Mouse (Mus musculus) embryonic facial prominence, embryonic 12.5 days (tissue): ENCODE measurements at regions not wholly inside any gene's neighbourhood (a gene's known extent, or its start where the extent isn't known, plus 50 kb on each side); places are given as distances from the start of the nearest gene placed in this dataset.

Source experiments
- ATAC-seq: fragments of 200-750 bp; cut with Nextera tagmentation; 2 replicates; pipeline ENCODE4 v1.8.0; 2017; ENCODE audit not compliant: insufficient number of reproducible peaks, insufficient read depth, low FRiP score, low TSS enrichment
- H3K27ac ChIP-seq: fragments of 300-500 bp; sonication (generic); 2 replicates; pipeline ENCODE4 v1.5.1; 2016; ENCODE audit warnings: mild to moderate bottlenecking
- H3K27me3 ChIP-seq: fragments of 300-500 bp; sonication (generic); 2 replicates; pipeline ENCODE4 v1.6.1; 2016; ENCODE audit warnings: mild to moderate bottlenecking, moderate library complexity
- H3K36me3 ChIP-seq: fragments of 300-500 bp; sonication (generic); 2 replicates; pipeline ENCODE4 v1.6.1; 2016; ENCODE audit warnings: mild to moderate bottlenecking
- H3K4me1 ChIP-seq: fragments of 300-500 bp; sonication (generic); 2 replicates; pipeline ENCODE4 v1.6.1; 2016
- H3K4me2 ChIP-seq: fragments of 300-500 bp; sonication (generic); replicated peaks from 2 replicates; pipeline ENCODE4 v1.6.1; 2016; ENCODE audit warnings: mild to moderate bottlenecking, moderate library complexity
- H3K4me3 ChIP-seq: fragments of 300-500 bp; sonication (generic); 2 replicates; pipeline ENCODE4 v1.5.1; 2016; ENCODE audit warnings: mild to moderate bottlenecking
- H3K9ac ChIP-seq: fragments of 300-500 bp; sonication (generic); 2 replicates; pipeline ENCODE4 v1.6.1; 2016; ENCODE audit warnings: mild to moderate bottlenecking, moderate library complexity
- H3K9me3 ChIP-seq: fragments of 300-500 bp; sonication (generic); 2 replicates; pipeline ENCODE4 v1.6.1; 2016; ENCODE audit warnings: mild to moderate bottlenecking, moderate library complexity
- WGBS: fragments of 180-500 bp; shearing (Covaris S2); methylation state at CpG from one replicate; pipeline ENCODE4 v1.1.7; 2016; 5-methylcytosine and 5-hydroxymethylcytosine counted together

DNA sequence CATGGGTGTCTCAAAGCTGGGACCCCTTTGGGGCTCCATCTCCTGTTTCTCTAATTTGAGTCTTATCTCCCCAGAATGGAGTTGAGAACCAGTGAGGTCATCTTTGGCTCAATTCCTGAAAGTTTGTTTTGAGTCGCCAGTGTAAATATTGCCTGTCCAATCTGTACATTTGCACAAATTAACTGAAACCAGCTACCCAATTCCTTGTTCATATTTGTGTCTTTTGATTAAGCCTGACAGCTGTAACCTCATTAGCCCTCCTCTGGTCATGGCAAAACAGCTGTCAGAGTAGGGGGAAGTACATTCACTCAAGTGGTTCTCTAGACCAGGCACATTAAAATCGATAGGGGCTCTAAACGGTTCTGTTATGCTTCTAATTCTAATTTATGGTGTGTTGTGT lies 177.0 kb downstream of the Rps12 start:
- Histone ChIP-seq H3K27me3 (no peaks in the 10 kb centered on the region), H3K9ac (no peak overlapping the region), H3K4me3 (no peak overlapping the region), H3K9me3 (no peaks in the 10 kb centered on the region), H3K27ac (0 out of 2 replicates have a peak overlapping the region, but pooled peaks have one; percentile 1), H3K36me3 (no peaks in the 10 kb centered on the region), H3K4me2 (no peak overlapping the region), H3K4me1 (peaks cover 16% of the 10 kb centered on the region; the same call in 1 of the 2 replicates)
- 0 out of 2 replicates have a peak, but pooled peaks have one; percentile 35 for ATAC-seq
- WGBS = 48% methylated on average over 3 of the region's 3 CpGs

DNA sequence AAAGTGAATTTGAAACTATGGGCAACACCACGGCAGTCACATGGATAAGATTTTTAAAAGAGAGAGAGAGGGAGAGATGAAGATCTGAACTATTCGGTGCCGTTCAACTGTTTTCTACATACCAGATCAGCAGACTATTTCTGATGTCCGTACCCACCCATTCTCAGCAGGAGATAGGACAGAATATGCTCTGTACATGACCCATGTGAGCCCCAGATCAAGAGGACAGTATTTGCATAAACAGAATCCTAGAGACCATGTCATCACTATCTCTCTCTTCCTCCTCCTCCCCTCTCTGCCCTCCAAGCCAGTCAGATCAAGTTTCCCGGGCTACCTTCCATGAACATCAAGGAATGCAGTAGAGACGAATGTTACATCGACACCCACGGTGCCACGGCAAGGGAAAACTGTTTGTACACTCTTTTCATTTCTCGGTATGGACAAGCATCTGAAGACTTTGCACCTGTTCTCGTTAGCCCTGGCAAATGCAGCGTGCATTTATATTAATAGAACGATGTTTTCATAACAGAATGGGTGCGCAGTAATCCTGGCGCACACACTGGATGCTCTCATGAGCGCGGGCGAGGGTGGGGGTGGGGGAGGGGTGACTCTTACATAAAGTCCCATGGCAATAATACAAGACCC lies 177.7 kb downstream of the Rps12 start:
- ATAC-seq = no peak
- no peak overlapping the region for H3K9ac ChIP-seq
- H3K4me1 ChIP-seq = peaks cover 16% of the 10 kb centered on the region; the same call in 1 of the 2 replicates
- peak overlapping the region; percentile 18; the same call in 1 of the 2 replicates for H3K27ac ChIP-seq
- no peaks in the 10 kb centered on the region for H3K36me3 ChIP-seq
- no peak overlapping the region for H3K4me2 ChIP-seq
- no peak overlapping the region for H3K4me3 ChIP-seq
- no peaks in the 10 kb centered on the region for H3K27me3 ChIP-seq
- H3K9me3 ChIP-seq = no peaks in the 10 kb centered on the region
- WGBS = 76% methylated on average over 18 of the region's 18 CpGs

DNA sequence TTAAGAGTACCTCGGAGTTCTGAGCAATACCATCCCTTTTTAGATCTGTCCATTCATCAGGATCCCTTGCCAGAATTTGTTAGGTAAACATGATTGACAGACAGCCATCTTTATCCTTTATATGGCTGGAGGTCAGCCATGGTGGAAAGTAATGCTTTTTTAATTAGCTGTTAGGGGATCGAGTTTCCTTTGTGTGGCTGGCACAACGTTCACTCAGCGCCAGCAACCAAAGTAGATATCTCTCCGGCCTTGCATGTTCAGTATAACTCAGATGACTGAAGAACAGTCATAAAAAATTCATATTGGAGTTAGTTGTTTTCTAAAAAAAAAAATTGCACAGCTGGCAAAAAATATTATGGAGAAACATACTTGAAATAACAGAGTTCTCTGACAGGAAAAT lies 186.4 kb downstream of the Rps12 start:
- Histone ChIP-seq H3K27ac (no peak overlapping the region), H3K36me3 (no peaks in the 10 kb centered on the region), H3K4me1 (peaks cover 9% of the 10 kb centered on the region; the same call in 1 of the 2 replicates), H3K9me3 (no peaks in the 10 kb centered on the region), H3K27me3 (no peaks in the 10 kb centered on the region), H3K4me3 (no peak overlapping the region), H3K9ac (no peak overlapping the region), H3K4me2 (no peak overlapping the region)
- ATAC-seq = no peak
- WGBS = 14% methylated on average over 5 of the region's 5 CpGs

DNA sequence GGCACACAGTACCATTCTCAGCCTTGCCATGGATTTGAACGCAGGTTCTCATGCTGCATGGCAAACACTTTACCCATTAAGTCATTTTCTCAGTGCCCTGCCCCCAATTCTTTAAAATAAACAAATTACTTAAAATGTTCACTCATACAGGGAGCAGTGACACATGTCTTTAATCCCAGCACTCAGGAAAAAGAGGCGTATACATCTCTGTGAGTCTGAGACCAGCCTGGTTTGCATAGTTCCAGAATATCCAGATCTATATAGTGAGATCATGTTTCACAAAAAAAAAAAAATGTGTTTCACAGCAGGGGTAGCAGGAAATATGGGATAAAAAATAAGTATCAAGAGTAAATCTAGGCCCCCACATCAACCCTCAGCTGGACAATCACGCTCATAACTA lies 191.5 kb downstream of the Rps12 start:
- no peaks in the 10 kb centered on the region for H3K9me3 ChIP-seq
- no peak overlapping the region; the same call in 1 of the 2 replicates for H3K27ac ChIP-seq
- H3K4me2 ChIP-seq = no peak overlapping the region
- H3K4me3 ChIP-seq = no peak overlapping the region
- H3K4me1 ChIP-seq = peaks cover 8% of the 10 kb centered on the region
- no peak overlapping the region for H3K9ac ChIP-seq
- peak; percentile 60; the same call in 1 of the 2 replicates for ATAC-seq
- no peaks in the 10 kb centered on the region for H3K27me3 ChIP-seq
- WGBS = 43% methylated on average over 3 of the region's 3 CpGs
- H3K36me3 ChIP-seq = no peaks in the 10 kb centered on the region

DNA sequence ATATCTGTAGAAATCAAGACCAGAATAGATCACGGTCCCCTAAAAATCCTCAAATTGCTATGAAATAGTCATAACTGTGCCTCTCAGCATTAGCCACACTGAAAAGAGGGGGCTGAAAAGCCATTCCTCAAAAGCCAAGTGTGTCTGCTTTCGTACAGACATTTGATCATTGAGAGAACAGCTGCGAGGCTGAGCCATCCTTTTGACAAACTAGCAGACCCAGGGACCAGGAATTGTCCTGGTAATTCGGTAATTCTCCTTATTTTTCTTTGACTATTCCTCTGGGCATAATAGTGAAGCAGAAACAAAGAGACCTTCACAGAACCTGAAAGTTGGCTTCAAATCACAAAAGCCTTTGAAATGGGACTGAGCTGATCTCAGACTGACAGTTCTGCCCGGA lies 206.8 kb downstream of the Rps12 start:
- H3K9ac ChIP-seq = no peak overlapping the region
- H3K27me3 ChIP-seq = no peaks in the 10 kb centered on the region
- H3K4me1 ChIP-seq = peaks cover 6% of the 10 kb centered on the region; the same call in 1 of the 2 replicates
- H3K4me2 ChIP-seq = no peak overlapping the region
- 41% methylated on average over 5 of the region's 5 CpGs for WGBS
- H3K27ac ChIP-seq = no peak overlapping the region
- H3K36me3 ChIP-seq = no peaks in the 10 kb centered on the region
- no peak for ATAC-seq
- H3K9me3 ChIP-seq = no peaks in the 10 kb centered on the region
- H3K4me3 ChIP-seq = no peak overlapping the region

DNA sequence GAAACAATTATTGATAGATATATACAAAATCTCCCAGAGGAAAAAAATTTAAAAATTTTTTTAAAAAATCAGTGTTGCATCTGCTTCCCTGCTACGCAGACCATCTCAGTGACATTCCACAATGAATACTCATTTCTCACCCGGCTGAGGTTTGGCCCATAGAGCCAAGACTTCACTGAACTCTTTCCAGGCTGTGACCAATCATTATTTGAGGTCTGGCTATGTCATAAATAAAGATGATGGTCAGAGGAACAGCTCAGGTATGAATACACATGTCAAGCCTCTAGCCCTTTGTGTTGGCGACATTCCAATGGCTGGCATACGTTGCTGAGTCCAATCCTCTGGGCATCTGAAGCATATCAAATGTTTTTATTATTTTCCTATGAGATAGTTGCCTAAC lies 216.1 kb downstream of the Rps12 start:
- Histone ChIP-seq H3K27ac (no peak overlapping the region), H3K9ac (no peak overlapping the region), H3K27me3 (no peaks in the 10 kb centered on the region), H3K4me1 (no peaks in the 10 kb centered on the region), H3K36me3 (no peaks in the 10 kb centered on the region), H3K9me3 (no peaks in the 10 kb centered on the region), H3K4me3 (no peak overlapping the region), H3K4me2 (no peak overlapping the region)
- no peak for ATAC-seq
- WGBS = 88% methylated on average over 4 of the region's 4 CpGs

DNA sequence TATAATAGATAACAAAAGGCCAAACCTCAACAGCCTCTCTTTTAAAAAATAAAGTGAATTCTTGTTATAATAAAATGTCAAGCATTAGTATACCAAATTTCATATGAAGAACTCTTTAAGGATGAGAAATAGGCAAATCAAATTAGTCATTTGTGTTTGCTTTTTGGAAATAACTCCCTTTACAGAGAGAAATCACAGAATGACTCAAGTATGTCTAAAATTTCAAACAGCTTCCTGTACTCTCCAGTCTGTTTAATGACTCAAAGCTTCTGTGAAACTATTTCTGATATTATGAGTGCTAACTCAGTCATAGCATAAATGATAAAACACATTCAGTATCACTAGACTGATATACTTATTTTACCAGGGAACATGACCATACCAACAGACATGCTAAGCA lies 217.7 kb downstream of the Rps12 start:
- H3K9me3 ChIP-seq = no peaks in the 10 kb centered on the region
- H3K4me1 ChIP-seq = no peaks in the 10 kb centered on the region
- H3K4me3 ChIP-seq = no peak overlapping the region
- H3K27ac ChIP-seq = no peak overlapping the region
- H3K4me2 ChIP-seq = no peak overlapping the region
- no peak for ATAC-seq
- no peaks in the 10 kb centered on the region for H3K36me3 ChIP-seq
- no peak overlapping the region for H3K9ac ChIP-seq
- H3K27me3 ChIP-seq = no peaks in the 10 kb centered on the region

DNA sequence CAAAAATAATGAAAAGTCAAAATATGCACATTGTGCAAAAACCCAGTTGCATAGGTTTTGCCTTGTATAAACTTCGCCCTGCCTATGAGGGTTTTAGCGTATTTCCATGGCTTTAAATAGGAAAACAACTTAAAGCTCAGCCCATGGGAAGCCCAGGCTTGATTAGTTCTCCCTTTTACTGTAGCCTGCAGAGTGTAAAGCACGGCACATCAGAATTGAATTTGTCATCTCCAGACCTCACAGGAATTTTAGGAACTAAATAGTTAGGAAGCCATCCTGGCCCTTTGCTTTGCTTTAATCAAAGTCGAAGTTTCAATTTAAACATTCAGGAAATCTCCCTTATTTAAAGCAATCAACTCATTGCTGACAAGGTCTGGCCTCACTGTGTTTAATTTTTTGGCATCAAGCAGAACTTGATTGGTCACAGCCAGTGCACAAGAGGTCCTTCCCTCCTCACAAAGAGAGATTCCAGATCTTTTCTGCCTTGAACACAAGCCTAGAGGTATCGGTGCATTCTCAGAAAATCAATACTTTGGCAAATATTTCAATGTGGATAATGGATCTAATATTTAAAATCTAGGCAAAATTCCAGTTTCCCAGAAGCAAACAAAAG lies 211.8 kb upstream of the Eya4 start:
- 51% methylated on average over 5 of the region's 5 CpGs for WGBS
- H3K4me1 ChIP-seq = no peaks in the 10 kb centered on the region
- H3K27me3 ChIP-seq = no peaks in the 10 kb centered on the region
- no peak overlapping the region for H3K4me2 ChIP-seq
- no peak overlapping the region for H3K9ac ChIP-seq
- ATAC-seq = peak; percentile 77; the same call in 1 of the 2 replicates
- no peak overlapping the region for H3K27ac ChIP-seq
- H3K9me3 ChIP-seq = no peaks in the 10 kb centered on the region
- no peak overlapping the region for H3K4me3 ChIP-seq
- no peaks in the 10 kb centered on the region for H3K36me3 ChIP-seq

DNA sequence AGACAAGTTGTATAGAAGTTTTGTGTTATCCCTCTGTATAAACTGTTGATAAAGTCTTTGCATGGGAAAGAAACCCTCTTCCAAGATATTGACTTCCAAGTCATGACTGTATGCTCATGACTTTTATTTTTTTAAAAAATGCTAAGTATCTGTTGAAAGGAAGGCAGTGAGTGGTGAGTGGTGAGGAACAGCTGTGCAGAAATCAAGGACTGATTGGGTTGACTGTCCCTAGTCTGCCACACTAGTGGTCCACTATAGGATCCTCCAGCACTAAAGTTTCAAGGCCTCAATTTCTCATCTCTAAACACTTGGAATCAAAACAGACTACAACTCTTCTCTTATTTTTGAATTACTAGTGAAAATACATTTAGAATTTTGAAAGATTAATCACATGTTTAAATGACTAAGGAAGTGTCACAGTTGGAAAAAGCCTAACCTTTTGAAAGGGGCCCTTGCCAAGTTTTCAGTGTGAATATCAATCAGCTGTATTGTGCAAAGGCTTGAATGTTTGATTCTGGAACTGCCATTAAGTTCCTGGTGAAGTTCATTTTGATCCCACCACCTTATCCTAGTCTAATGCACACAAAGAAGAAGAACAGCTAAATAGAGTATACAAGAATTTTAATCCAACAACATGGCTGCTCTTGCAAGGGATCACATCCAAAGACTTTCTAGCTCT lies 209.5 kb upstream of the Eya4 start:
- Histone ChIP-seq H3K9me3 (no peaks in the 10 kb centered on the region), H3K9ac (no peak overlapping the region), H3K27ac (no peak overlapping the region), H3K4me3 (no peak overlapping the region), H3K27me3 (no peaks in the 10 kb centered on the region), H3K4me1 (no peaks in the 10 kb centered on the region), H3K4me2 (no peak overlapping the region), H3K36me3 (no peaks in the 10 kb centered on the region)
- ATAC-seq = no peak

DNA sequence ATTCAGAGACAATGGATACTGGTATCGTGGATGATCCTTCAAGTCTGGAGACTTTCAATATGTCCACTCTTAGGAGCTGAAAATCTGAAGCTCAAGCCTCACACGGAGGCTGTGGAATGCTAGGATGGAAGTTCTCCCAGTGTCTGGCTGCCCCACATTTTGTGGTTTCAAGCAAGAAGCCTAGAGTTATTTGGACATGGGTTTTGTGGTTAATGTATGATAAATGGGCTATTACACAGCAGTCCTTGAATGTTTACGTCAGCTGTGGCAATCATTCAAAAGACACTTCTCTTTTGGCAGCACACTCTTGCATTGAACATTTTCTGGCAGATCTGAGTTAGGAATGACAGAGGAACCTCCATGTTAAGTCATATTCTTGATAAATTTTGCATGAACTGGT lies 207.2 kb upstream of the Eya4 start:
- no peak for ATAC-seq
- Histone ChIP-seq H3K4me1 (no peaks in the 10 kb centered on the region), H3K4me2 (no peak overlapping the region), H3K9me3 (no peaks in the 10 kb centered on the region), H3K4me3 (no peak overlapping the region), H3K27ac (no peak overlapping the region), H3K9ac (no peak overlapping the region), H3K27me3 (no peaks in the 10 kb centered on the region), H3K36me3 (no peaks in the 10 kb centered on the region)
- 79% methylated on average over 3 of the region's 3 CpGs for WGBS

DNA sequence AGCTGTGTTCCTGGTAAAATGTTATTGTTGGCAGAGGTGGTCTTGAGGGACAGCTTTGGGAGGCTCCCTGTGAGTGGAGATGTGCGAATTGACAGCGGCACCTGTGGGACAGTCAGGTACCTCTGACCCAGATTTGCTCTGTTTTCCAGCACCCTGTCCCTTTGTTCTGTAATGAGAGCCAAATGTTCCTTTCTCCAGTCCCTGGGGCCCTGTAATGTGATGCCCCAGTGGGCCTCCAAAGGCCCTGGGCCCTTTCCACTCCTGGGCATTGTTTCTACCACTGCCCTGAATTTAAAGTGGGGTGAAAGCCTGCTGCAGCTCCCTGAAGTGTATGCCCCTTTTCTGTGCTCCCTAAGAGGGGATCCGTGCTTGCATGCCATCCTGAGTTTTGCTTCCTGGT lies 198.6 kb upstream of the Eya4 start:
- H3K9me3 ChIP-seq = no peaks in the 10 kb centered on the region
- WGBS = 21% methylated on average over 3 of the region's 3 CpGs
- ATAC-seq = 0 out of 2 replicates have a peak, but pooled peaks have one; percentile 47
- H3K4me1 ChIP-seq = peaks cover 24% of the 10 kb centered on the region
- H3K4me3 ChIP-seq = no peak overlapping the region
- H3K36me3 ChIP-seq = no peaks in the 10 kb centered on the region
- no peak overlapping the region; the same call in 1 of the 2 replicates for H3K4me2 ChIP-seq
- H3K9ac ChIP-seq = no peak overlapping the region
- peak overlapping the region; percentile 37; the same call in 1 of the 2 replicates for H3K27ac ChIP-seq
- no peaks in the 10 kb centered on the region for H3K27me3 ChIP-seq

DNA sequence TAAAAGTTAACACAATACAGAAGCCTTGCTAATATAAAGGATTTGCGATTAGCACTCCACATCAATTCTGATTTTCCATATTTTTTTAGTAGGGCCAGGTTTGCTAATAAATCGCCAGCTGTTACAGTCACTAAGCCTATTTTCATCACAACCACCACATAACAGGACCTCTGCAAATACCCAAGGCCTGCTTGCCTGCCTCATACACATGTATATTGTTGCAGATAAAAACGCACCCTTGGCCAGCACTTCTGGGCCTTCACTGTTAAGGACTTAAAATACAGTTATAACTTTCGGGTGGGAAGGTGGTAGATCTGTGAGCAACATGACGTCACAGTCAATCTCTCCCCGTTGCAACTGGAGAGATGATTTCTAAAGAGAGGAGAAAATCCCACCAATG lies 197.7 kb upstream of the Eya4 start:
- no peaks in the 10 kb centered on the region for H3K36me3 ChIP-seq
- no peak overlapping the region for H3K4me3 ChIP-seq
- H3K9me3 ChIP-seq = no peaks in the 10 kb centered on the region
- no peak for ATAC-seq
- H3K4me2 ChIP-seq = no peak overlapping the region
- H3K27me3 ChIP-seq = no peaks in the 10 kb centered on the region
- H3K4me1 ChIP-seq = peaks cover 24% of the 10 kb centered on the region
- no peak overlapping the region for H3K9ac ChIP-seq
- 76% methylated on average over 6 of the region's 6 CpGs for WGBS
- peak overlapping the region; percentile 59 for H3K27ac ChIP-seq
